Mouse (Mus musculus) lung, embryonic 15.5 days (tissue): ENCODE measurements around the gene Fgfr2. TPM values are rescaled to one million over a fixed set of nuclear protein-coding genes. Genes with fewer than 3 reads are reported as not detected.

ENCODE experiments used
- ATAC-seq: fragments of 200-750 bp; cut with Nextera tagmentation; 2 replicates; pipeline ENCODE4 v1.8.0; 2017; ENCODE audit warnings: moderate number of reproducible peaks, borderline replicate concordance; ENCODE audit not compliant: low FRiP score, low TSS enrichment; ENCODE audit errors: extremely low read depth
- H3K27ac ChIP-seq: fragments of 300-500 bp; sonication (generic); 2 replicates; pipeline ENCODE4 v1.5.1; 2015; ENCODE audit warnings: moderate library complexity, mild to moderate bottlenecking, inconsistent platforms
- H3K27me3 ChIP-seq: fragments of 300-500 bp; sonication (generic); 2 replicates; pipeline ENCODE4 v1.6.1; 2015; ENCODE audit warnings: inconsistent platforms
- H3K36me3 ChIP-seq: fragments of 300-500 bp; sonication (generic); 2 replicates; pipeline ENCODE4 v1.6.1; 2015; ENCODE audit warnings: inconsistent platforms
- H3K4me1 ChIP-seq: fragments of 300-500 bp; sonication (generic); 2 replicates; pipeline ENCODE4 v1.6.1; 2015; ENCODE audit warnings: inconsistent platforms
- H3K4me2 ChIP-seq: fragments of 300-500 bp; sonication (generic); 2 replicates; pipeline ENCODE4 v1.6.1; 2015; ENCODE audit warnings: inconsistent platforms, mild to moderate bottlenecking, moderate library complexity
- H3K4me3 ChIP-seq: fragments of 300-500 bp; sonication (generic); 2 replicates; pipeline ENCODE4 v1.5.1; 2015; ENCODE audit warnings: mild to moderate bottlenecking, inconsistent platforms
- H3K9ac ChIP-seq: fragments of 300-500 bp; sonication (generic); 2 replicates; pipeline ENCODE4 v1.6.1; 2015; ENCODE audit warnings: inconsistent platforms
- H3K9me3 ChIP-seq: fragments of 300-500 bp; sonication (generic); 2 replicates; pipeline ENCODE4 v1.6.1; 2016; ENCODE audit warnings: inconsistent platforms
- WGBS: fragments of 180-500 bp; shearing (Covaris S2); methylation state at CpG from one replicate; pipeline ENCODE4 v1.1.7; 2015; 5-methylcytosine and 5-hydroxymethylcytosine counted together
- polyA plus RNA-seq: library from polyadenylated mRNA; unstranded; fragments of >200 nt; fragmentation: Nextera tagmentation; extraction: Ambion mirVana; gene quantifications from 2 replicates; pipeline ENCODE4 v1.2.1, GENCODE M21; 2015

Fgfr2 gene
- polyA plus RNA-seq, 1 experiment from 2014 or later, result 160 TPM

DNA sequence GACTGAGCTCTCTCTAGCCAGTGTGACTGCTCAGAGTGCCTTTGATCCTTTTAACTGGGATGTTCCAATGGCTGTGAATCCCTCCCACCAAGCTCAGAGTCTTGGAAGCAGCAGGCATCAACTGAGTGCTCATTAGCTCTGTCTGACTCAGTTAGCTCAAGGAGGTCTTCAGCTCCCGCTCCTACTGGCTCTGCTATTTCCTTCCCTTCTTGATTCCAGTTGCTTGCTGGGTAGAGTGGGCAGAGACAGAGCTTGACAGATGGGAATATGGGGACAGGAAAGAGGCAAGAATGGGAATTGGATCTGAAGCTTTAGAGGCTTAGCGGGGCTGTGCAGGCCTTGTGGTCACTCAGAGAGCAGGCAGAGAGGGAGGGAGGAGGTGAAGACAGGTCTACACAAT is 948.9 kb downstream of the Fgfr2 start:
- no peaks in the 10 kb centered on the region for H3K36me3 ChIP-seq
- H3K4me1 ChIP-seq, result no peaks in the 10 kb centered on the region
- H3K4me3 ChIP-seq, result no peak overlapping the region
- no peak overlapping the region for H3K27ac ChIP-seq
- no peak overlapping the region for H3K9ac ChIP-seq
- no peaks in the 10 kb centered on the region for H3K9me3 ChIP-seq
- no peak for ATAC-seq
- WGBS, result 74% methylated on average over 2 of the region's 2 CpGs
- H3K27me3 ChIP-seq, result no peaks in the 10 kb centered on the region
- H3K4me2 ChIP-seq, result no peak overlapping the region

DNA sequence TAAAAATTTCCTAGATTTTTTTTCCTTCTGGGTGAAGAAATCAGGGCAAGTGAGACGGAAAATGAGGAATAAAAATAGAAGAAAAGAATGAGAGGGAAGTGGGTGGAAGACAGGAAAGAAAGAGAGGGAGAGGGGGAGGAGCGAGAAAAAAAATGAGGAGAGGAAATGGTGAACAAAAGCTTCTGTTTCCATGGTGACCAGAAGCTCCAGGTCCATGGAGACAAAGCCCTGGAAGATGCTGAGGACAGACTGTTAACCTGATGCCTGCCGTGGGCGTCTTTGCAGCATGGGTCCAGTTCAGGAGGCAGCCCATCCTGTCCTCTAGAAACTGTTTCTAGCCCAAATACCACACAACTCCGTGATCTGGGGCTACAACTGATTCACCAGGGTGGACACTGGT is 950.9 kb downstream of the Fgfr2 start:
- Histone ChIP-seq H3K9me3 (no peaks in the 10 kb centered on the region), H3K4me3 (no peak overlapping the region), H3K4me2 (no peak overlapping the region), H3K27me3 (no peaks in the 10 kb centered on the region), H3K36me3 (no peaks in the 10 kb centered on the region), H3K4me1 (no peaks in the 10 kb centered on the region), H3K9ac (no peak overlapping the region), H3K27ac (no peak overlapping the region)
- WGBS, result 73% methylated on average over 5 of the region's 5 CpGs
- ATAC-seq, result no peak

DNA sequence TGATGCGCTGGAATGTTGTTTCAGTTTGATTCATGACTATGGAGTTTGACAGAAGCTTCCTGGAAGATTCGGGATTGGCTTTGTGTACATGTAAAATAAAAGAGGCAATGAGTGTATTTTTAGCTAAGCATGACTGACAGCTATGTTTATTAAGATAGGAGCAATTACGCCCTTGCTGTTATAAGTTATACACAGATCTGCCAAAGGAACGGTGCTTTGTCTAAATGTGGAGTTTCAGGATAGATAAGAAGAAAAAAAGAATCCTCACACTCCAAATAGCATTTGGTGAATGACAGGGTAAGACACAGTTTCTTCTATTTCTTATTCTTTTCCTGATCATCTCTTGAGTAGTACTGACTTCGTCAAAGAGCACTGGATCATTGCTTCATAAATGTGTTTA is 951.4 kb downstream of the Fgfr2 start:
- H3K36me3 ChIP-seq, result no peaks in the 10 kb centered on the region
- WGBS, result 51% methylated on average over 5 of the region's 5 CpGs
- H3K4me3 ChIP-seq, result no peak overlapping the region
- H3K9ac ChIP-seq, result no peak overlapping the region
- H3K27ac ChIP-seq, result no peak overlapping the region
- no peaks in the 10 kb centered on the region for H3K9me3 ChIP-seq
- no peak for ATAC-seq
- H3K4me1 ChIP-seq, result no peaks in the 10 kb centered on the region
- no peaks in the 10 kb centered on the region for H3K27me3 ChIP-seq
- no peak overlapping the region for H3K4me2 ChIP-seq

- no peaks in the 10 kb centered on the region for H3K4me1 ChIP-seq
- H3K27ac ChIP-seq, result no peak overlapping the region
- no peak overlapping the region for H3K9ac ChIP-seq
- H3K4me2 ChIP-seq, result no peak overlapping the region
- H3K36me3 ChIP-seq, result no peaks in the 10 kb centered on the region
- 56% methylated on average over 7 of the region's 7 CpGs for WGBS
- H3K9me3 ChIP-seq, result no peaks in the 10 kb centered on the region
- ATAC-seq, result no peak; the same call in 1 of the 2 replicates
- H3K27me3 ChIP-seq, result no peaks in the 10 kb centered on the region
- no peak overlapping the region for H3K4me3 ChIP-seq
Measured at GRCm38 (mm10) chr7:132169419-132170169, 953.6 kb downstream of the Fgfr2 start.

- H3K36me3 ChIP-seq, result no peaks in the 10 kb centered on the region
- no peak overlapping the region for H3K27ac ChIP-seq
- H3K9ac ChIP-seq, result no peak overlapping the region
- H3K9me3 ChIP-seq, result no peaks in the 10 kb centered on the region
- no peaks in the 10 kb centered on the region for H3K4me1 ChIP-seq
- no peak overlapping the region for H3K4me3 ChIP-seq
- no peak for ATAC-seq
- 71% methylated on average over 4 of the region's 4 CpGs for WGBS
- H3K4me2 ChIP-seq, result no peak overlapping the region
- no peaks in the 10 kb centered on the region for H3K27me3 ChIP-seq
Measured at GRCm38 (mm10) chr7:132167239-132167638, 955.9 kb downstream of the Fgfr2 start.

DNA sequence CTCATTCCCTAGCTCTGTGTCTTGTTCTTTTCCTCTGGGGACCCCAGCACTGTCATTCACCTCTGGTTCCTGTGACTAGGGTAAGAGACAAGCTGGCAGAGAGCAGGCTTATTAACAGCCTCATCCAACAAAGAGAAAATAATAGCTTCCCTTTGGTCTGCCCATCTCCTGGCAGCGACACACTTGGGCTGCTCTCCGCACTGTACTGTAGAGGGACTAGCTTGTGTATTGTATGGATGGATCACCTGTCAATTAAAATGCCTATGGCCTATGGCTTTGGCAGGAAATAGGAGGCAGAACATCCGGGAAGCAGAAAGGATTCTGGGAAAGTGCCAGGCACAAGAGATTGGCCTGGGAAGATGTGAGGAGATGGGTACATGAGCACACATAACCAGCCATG is 960.9 kb downstream of the Fgfr2 start:
- H3K4me3 ChIP-seq, result no peak overlapping the region
- H3K36me3 ChIP-seq, result no peaks in the 10 kb centered on the region
- no peaks in the 10 kb centered on the region for H3K9me3 ChIP-seq
- no peaks in the 10 kb centered on the region for H3K4me1 ChIP-seq
- no peak overlapping the region for H3K9ac ChIP-seq
- WGBS, result 75% methylated on average over 3 of the region's 3 CpGs
- H3K4me2 ChIP-seq, result no peak overlapping the region
- ATAC-seq, result no peak
- no peak overlapping the region for H3K27ac ChIP-seq
- no peaks in the 10 kb centered on the region for H3K27me3 ChIP-seq

GRCm38 (mm10) chr7:132158321-132159025 is 964.7 kb downstream of the Fgfr2 start:
- Histone ChIP-seq H3K4me3 (no peak overlapping the region), H3K9me3 (no peaks in the 10 kb centered on the region), H3K4me2 (no peak overlapping the region), H3K36me3 (no peaks in the 10 kb centered on the region), H3K9ac (no peak overlapping the region), H3K4me1 (0 out of 2 replicates have a peak, but pooled peaks cover 7% of the 10 kb centered on the region), H3K27me3 (peaks cover 19% of the 10 kb centered on the region), H3K27ac (no peak overlapping the region)
- no peak for ATAC-seq
- WGBS, result 55% methylated on average over 9 of the region's 9 CpGs

DNA sequence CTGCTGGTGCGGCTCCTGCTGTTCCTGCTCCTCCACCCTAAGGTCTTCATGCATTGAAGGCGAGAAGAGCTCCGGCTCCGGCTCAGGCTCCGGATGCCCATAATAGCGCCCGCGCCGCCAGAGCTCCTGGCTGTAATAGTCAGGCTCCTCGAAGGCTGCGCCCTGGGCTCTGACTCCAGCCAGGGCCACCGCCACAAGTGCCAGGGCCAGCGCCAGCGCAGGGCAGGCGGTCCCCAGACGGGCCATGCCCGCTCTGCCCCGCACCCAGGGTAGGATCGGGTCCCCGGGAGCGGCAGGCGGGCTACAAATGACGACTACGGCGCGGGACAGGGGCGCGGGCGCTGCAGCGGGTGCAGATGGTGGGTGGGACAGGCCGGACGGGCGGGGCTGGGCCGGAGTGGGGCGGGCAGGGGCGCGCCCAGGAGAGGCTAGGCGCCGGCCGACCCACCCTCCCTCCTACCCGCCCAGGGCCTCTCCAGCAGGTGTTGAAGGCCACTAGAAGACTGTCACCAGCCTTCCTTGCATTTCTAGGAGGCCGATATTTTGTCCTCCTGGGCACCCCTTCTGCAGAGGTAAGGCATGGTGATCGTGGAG is 968.7 kb downstream of the Fgfr2 start, which contains the start of gene Cpxm2:
Gene Cpxm2 (minus strand): TSS at position 372 of the 594 bp plus-strand sequence.
- Histone ChIP-seq H3K27me3 (peaks cover 29% of the 10 kb centered on the region), H3K9ac (no peak within 1 kb of the TSS), H3K36me3 (no peaks in the 10 kb centered on the region), H3K4me2 (peak within 1 kb of the TSS; percentile 54), H3K27ac (no peak within 1 kb of the TSS), H3K4me3 (peak within 1 kb of the TSS; percentile 28), H3K4me1 (0 out of 2 replicates have a peak, but pooled peaks cover 7% of the 10 kb centered on the region), H3K9me3 (no peaks in the 10 kb centered on the region)
- ATAC-seq, result no peak
- 4% methylated on average over 42 of the region's 43 CpGs for WGBS

DNA sequence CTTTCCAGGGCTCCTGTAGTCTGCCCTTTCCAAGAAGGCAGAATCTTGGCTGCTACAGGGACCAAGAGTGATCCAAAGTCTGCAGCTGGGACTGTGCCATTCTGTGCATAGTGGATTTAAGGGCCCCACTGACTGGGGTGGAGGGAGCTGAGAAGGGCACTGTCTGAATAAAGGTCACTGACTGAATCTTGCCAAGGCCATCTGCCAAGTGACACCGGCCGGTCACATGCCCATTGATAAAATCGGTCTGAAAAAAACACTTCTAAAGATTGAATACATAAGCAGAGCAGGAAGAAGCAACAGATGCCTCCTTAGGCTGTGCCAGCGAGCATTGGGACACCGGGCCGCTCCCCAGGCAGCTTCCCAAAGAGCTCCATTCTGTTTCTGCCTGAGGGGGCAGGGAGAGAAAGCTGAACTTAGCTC is 969.4 kb downstream of the Fgfr2 start:
- H3K4me3 ChIP-seq, result peak overlapping the region; percentile 28; the same call in 1 of the 2 replicates
- no peaks in the 10 kb centered on the region for H3K9me3 ChIP-seq
- H3K4me2 ChIP-seq, result no peak overlapping the region
- 0 out of 2 replicates have a peak, but pooled peaks cover 7% of the 10 kb centered on the region for H3K4me1 ChIP-seq
- ATAC-seq, result no peak
- peaks cover 29% of the 10 kb centered on the region for H3K27me3 ChIP-seq
- WGBS, result 46% methylated on average over 6 of the region's 6 CpGs
- H3K27ac ChIP-seq, result no peak overlapping the region
- H3K9ac ChIP-seq, result no peak overlapping the region
- no peaks in the 10 kb centered on the region for H3K36me3 ChIP-seq

GRCm38 (mm10) chr7:132145227-132145800 is 977.8 kb downstream of the Fgfr2 start:
- H3K27ac ChIP-seq, result no peak overlapping the region
- H3K27me3 ChIP-seq, result no peaks in the 10 kb centered on the region
- no peaks in the 10 kb centered on the region for H3K9me3 ChIP-seq
- no peaks in the 10 kb centered on the region for H3K36me3 ChIP-seq
- H3K4me2 ChIP-seq, result no peak overlapping the region
- no peak overlapping the region for H3K4me3 ChIP-seq
- no peak overlapping the region for H3K9ac ChIP-seq
- WGBS, result 77% methylated on average over 15 of the region's 15 CpGs
- no peaks in the 10 kb centered on the region for H3K4me1 ChIP-seq
- ATAC-seq, result no peak

- ATAC-seq, result no peak
- H3K4me1 ChIP-seq, result no peaks in the 10 kb centered on the region
- 84% methylated on average over 6 of the region's 6 CpGs for WGBS
Measured at GRCm38 (mm10) chr7:132128687-132129086, 994.5 kb downstream of the Fgfr2 start.

More at GRCm38 (mm10) chr7:132128687-132129086, 994.5 kb downstream of the Fgfr2 start:
- no peaks in the 10 kb centered on the region for H3K36me3 ChIP-seq
- H3K4me2 ChIP-seq, result no peak overlapping the region
- no peaks in the 10 kb centered on the region for H3K9me3 ChIP-seq
- H3K27ac ChIP-seq, result no peak overlapping the region
- H3K9ac ChIP-seq, result no peak overlapping the region
- no peaks in the 10 kb centered on the region for H3K27me3 ChIP-seq
- no peak overlapping the region for H3K4me3 ChIP-seq
